Mouse (Mus musculus): Measurements from ENCODE around the gene Zfp775. TPM values are rescaled to one million over a fixed set of nuclear protein-coding genes. Genes with fewer than 3 reads are reported as not detected.

The Zfp775 gene
- polyA plus RNA-seq, 1 experiment from 2014 or later, result 1.3 TPM

GRCm38 (mm10) chr6:48573280-48573679, 28.6 kb upstream of the Zfp775 start:
- no peaks in the 10 kb centered on the region for H3K36me3 ChIP-seq (ENCODE audit: inconsistent target)
- H3K79me2 ChIP-seq (ENCODE audit: inconsistent target), result no peaks in the 10 kb centered on the region
- H3K4me3 ChIP-seq (ENCODE audit: inconsistent target), result no peak overlapping the region
- WGBS (ENCODE audit: missing documents), result 80% methylated on average over 9 of the region's 10 CpGs
- no peak overlapping the region for H3K27ac ChIP-seq

DNA sequence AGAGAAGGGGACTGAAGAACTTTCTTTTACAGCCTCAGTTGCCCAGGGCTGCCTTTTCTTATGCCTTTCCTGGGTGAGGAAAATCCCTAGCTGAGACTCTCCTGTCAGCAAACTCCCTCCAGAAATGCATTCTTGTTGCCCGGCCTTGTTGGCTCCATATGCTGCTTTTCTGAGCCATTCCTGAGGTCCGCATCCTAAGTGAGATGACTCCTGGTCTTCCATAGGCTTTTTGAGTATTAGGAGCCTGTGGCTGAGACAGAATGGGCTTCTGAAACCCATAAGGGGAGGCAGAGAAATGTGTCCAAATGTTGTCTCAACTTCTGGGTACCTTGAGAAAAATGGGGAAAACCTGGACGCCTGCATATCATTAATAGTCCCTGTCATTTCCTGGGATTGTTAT, 27.9 kb upstream of the Zfp775 start:
- H3K36me3 ChIP-seq (ENCODE audit: inconsistent target), result no peaks in the 10 kb centered on the region
- no peak overlapping the region for H3K4me3 ChIP-seq (ENCODE audit: inconsistent target)
- 92% methylated on average over 3 of the region's 3 CpGs for WGBS (ENCODE audit: missing documents)
- H3K27ac ChIP-seq, result no peak overlapping the region
- no peaks in the 10 kb centered on the region for H3K79me2 ChIP-seq (ENCODE audit: inconsistent target)

GRCm38 (mm10) chr6:48578736-48579135, 23.1 kb upstream of the Zfp775 start:
- Histone ChIP-seq H3K4me3 (ENCODE audit: inconsistent target) (no peak overlapping the region), H3K36me3 (ENCODE audit: inconsistent target) (no peaks in the 10 kb centered on the region), H3K79me2 (ENCODE audit: inconsistent target) (no peaks in the 10 kb centered on the region), H3K27ac (peak overlapping the region; percentile 31)
- WGBS (ENCODE audit: missing documents), result 53% methylated on average over 5 of the region's 5 CpGs

GRCm38 (mm10) chr6:48579215-48579648, 22.6 kb upstream of the Zfp775 start:
- Histone ChIP-seq H3K4me3 (ENCODE audit: inconsistent target) (peak overlapping the region; percentile 4; the same call in 1 of the 2 replicates), H3K27ac (peak overlapping the region; percentile 31), H3K36me3 (ENCODE audit: inconsistent target) (no peaks in the 10 kb centered on the region), H3K79me2 (ENCODE audit: inconsistent target) (no peaks in the 10 kb centered on the region)
- WGBS (ENCODE audit: missing documents), result 0% methylated on average over 5 of the region's 5 CpGs

GRCm38 (mm10) chr6:48581257-48581656, 20.6 kb upstream of the Zfp775 start:
- 82% methylated on average over 3 of the region's 3 CpGs for WGBS (ENCODE audit: missing documents)

DNA sequence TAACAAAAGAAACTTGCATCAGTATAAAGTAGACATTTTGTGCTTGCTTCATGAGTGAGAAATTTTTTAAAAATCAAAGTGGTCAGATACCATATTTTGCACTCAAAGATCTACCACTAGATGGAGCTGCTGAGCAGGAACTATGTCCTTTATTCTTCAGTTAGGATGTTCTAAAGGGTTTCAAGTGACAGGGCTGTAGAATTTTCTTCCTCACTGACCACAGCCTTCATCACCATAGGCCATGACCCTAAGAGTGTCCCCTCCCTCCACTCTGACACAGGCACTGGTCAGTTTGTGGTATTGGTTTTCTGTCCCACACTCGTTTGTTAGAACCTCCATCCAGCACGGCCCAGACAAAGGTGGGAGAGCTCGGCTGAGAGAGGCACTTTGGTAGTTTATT, 19.8 kb upstream of the Zfp775 start:
- WGBS (ENCODE audit: missing documents), result 82% methylated on average over 3 of the region's 3 CpGs
- no peak overlapping the region for H3K27ac ChIP-seq
- H3K79me2 ChIP-seq (ENCODE audit: inconsistent target), result no peaks in the 10 kb centered on the region
- no peaks in the 10 kb centered on the region for H3K36me3 ChIP-seq (ENCODE audit: inconsistent target)
- no peak overlapping the region for H3K4me3 ChIP-seq (ENCODE audit: inconsistent target)

More at GRCm38 (mm10) chr6:48581257-48581656, 20.6 kb upstream of the Zfp775 start:
- Histone ChIP-seq H3K36me3 (ENCODE audit: inconsistent target) (no peaks in the 10 kb centered on the region), H3K79me2 (ENCODE audit: inconsistent target) (no peaks in the 10 kb centered on the region), H3K4me3 (ENCODE audit: inconsistent target) (no peak overlapping the region), H3K27ac (no peak overlapping the region)

DNA sequence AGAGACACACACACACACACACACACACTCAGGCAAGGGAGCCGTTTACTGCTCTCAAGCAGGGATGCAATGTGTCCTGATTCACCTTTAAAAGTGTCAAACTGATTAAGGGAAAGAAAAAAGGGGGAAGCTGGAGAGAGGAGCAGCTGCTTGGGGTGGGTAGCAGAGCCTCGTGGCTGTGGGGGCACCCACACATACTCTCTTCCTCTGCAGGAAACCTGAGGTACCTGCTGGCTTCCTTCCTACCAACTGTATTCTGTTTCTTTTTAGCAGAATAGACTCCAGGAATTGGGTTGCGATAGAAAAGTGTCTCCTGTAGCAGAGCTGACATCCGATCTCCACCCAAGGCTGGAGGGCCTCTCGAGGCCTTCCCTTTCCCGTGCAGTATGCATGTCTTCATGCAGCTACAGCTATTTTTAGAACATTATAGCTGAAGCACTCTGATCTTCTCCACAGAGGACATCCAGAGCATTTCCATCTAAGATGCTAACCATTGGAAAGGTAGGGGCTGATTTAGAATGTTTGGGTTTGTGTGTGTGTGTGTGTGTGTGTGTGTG, 12.6 kb upstream of the Zfp775 start, which contains the start of gene Gm45021:
Gene Gm45021, plus strand, starts transcription at position 417 of the 557 bp plus-strand sequence.
- H3K4me3 ChIP-seq (ENCODE audit: inconsistent target), result no peak within 1 kb of the TSS
- 17% methylated on average over 6 of the region's 6 CpGs for WGBS (ENCODE audit: missing documents)
- H3K79me2 ChIP-seq (ENCODE audit: inconsistent target), result peaks cover 2% of the 10 kb centered on the region; the same call in 1 of the 2 replicates
- no peak within 1 kb of the TSS for H3K27ac ChIP-seq
- no peaks in the 10 kb centered on the region for H3K36me3 ChIP-seq (ENCODE audit: inconsistent target)

GRCm38 (mm10) chr6:48591221-48591845, 10.5 kb upstream of the Zfp775 start:
- WGBS (ENCODE audit: missing documents), result 74% methylated on average over 3 of the region's 3 CpGs
- Histone ChIP-seq H3K4me3 (ENCODE audit: inconsistent target) (no peak overlapping the region), H3K79me2 (ENCODE audit: inconsistent target) (peaks cover 16% of the 10 kb centered on the region; the same call in 1 of the 2 replicates), H3K36me3 (ENCODE audit: inconsistent target) (no peaks in the 10 kb centered on the region), H3K27ac (no peak overlapping the region)

DNA sequence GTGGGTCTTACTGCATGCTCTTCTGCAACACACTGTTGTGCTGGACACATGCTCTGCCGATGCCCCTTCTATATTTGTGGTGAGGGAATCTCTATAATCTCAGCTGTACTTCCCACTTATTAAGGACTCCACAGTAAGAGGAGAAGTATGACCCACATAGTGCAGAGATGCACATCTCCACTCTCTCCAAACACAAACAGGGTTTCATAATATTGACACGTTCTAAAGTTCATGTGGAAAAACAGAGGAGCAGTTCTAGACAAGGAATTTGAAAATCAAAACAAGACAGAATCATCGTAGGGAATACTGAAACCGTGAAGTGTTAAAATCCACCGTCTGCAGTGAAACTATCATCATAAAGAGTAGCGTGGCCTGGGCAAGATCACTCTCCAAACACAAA, 10.0 kb upstream of the Zfp775 start:
- WGBS (ENCODE audit: missing documents), result 69% methylated on average over 6 of the region's 6 CpGs
- H3K79me2 ChIP-seq (ENCODE audit: inconsistent target), result peaks cover 16% of the 10 kb centered on the region; the same call in 1 of the 2 replicates
- no peak overlapping the region for H3K4me3 ChIP-seq (ENCODE audit: inconsistent target)

GRCm38 (mm10) chr6:48593158-48594042, 8.5 kb upstream of the Zfp775 start, which contains the start of the genes Repin1 and Gm44965:
Repin1 (plus strand) TSS chr6:48593883.
Gm44965 (plus strand) TSS chr6:48593941.
- H3K36me3 ChIP-seq (ENCODE audit: inconsistent target), result peaks cover 9% of the 10 kb centered on the region; the same call in 1 of the 2 replicates
- peak within 1 kb of the TSS; percentile 43; the same call in 1 of the 2 replicates for H3K27ac ChIP-seq
- 7% methylated on average over 43 of the region's 45 CpGs for WGBS (ENCODE audit: missing documents)
- peak within 1 kb of the TSS; percentile 83 for H3K4me3 ChIP-seq (ENCODE audit: inconsistent target)
- H3K79me2 ChIP-seq (ENCODE audit: inconsistent target), result peaks cover 16% of the 10 kb centered on the region; the same call in 1 of the 2 replicates

More for the DNA sequence above, 10.0 kb upstream of the Zfp775 start:
- H3K27ac ChIP-seq, result no peak overlapping the region
- H3K36me3 ChIP-seq (ENCODE audit: inconsistent target), result no peaks in the 10 kb centered on the region

DNA sequence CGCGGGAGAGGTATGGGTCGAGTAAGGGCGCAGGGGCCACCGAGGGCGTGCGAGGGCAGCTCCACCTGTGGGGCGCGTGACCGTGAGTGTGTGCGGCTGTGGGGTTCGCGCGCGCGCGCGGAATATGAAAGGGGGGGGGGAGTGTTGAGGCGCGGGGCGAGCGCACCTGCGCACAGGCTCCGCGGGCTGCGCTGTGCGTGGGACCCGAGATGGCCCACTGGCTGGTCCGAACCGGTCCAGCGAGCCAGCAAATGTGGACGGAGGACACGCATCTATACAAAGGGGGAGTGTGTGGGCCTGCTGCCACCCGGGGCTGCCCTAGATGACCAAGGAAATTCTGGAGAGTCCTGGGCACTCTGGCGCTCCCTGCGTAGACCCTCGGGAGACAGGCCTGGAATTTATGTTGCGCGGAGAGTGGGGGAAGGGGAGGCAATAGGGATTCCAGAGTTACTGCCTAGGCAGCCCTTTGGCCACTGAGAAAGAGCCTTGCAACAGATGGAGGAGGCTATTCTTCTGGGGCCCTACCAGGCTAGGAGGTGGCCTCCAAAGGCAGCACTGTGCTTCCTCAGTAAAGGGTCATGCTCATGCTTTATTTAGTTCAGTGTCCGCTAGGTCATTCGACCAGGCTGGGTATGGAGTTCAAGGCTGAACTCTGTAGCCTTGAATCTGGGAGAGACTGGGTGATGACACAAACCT, 7.7 kb upstream of the Zfp775 start:
- 2% methylated on average over 34 of the region's 41 CpGs for WGBS (ENCODE audit: missing documents)
- Histone ChIP-seq H3K27ac (peak overlapping the region; percentile 43; the same call in 1 of the 2 replicates), H3K36me3 (ENCODE audit: inconsistent target) (peaks cover 13% of the 10 kb centered on the region; the same call in 1 of the 2 replicates), H3K79me2 (ENCODE audit: inconsistent target) (peaks cover 16% of the 10 kb centered on the region; the same call in 1 of the 2 replicates), H3K4me3 (ENCODE audit: inconsistent target) (peak overlapping the region; percentile 83)

DNA sequence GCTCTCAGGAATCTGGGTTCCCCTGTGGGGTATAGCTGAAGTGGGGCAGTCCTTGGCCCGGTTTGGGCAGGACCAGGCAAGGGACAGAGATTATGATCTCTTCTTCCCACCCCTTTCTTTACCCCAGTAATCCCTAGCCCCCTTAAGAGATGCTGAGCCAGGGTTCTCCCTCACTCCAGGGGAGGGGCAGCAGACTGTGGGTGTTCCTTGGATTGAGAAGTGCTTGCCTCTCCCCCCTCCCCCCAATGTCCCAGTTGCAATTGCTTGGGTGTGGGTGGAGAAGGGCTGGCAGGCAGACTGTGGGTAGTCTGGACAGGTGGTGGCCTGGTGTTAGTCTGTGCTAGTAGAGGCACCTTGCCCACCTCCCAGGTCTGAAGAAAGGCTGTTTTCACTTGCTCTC, 6.6 kb upstream of the Zfp775 start:
- H3K27ac ChIP-seq, result no peak overlapping the region
- 40% methylated on average over 1 of the region's 1 CpGs for WGBS (ENCODE audit: missing documents)
- H3K4me3 ChIP-seq (ENCODE audit: inconsistent target), result peak overlapping the region; percentile 83; the same call in 1 of the 2 replicates
- peaks cover 13% of the 10 kb centered on the region; the same call in 1 of the 2 replicates for H3K36me3 ChIP-seq (ENCODE audit: inconsistent target)
- peaks cover 16% of the 10 kb centered on the region; the same call in 1 of the 2 replicates for H3K79me2 ChIP-seq (ENCODE audit: inconsistent target)

DNA sequence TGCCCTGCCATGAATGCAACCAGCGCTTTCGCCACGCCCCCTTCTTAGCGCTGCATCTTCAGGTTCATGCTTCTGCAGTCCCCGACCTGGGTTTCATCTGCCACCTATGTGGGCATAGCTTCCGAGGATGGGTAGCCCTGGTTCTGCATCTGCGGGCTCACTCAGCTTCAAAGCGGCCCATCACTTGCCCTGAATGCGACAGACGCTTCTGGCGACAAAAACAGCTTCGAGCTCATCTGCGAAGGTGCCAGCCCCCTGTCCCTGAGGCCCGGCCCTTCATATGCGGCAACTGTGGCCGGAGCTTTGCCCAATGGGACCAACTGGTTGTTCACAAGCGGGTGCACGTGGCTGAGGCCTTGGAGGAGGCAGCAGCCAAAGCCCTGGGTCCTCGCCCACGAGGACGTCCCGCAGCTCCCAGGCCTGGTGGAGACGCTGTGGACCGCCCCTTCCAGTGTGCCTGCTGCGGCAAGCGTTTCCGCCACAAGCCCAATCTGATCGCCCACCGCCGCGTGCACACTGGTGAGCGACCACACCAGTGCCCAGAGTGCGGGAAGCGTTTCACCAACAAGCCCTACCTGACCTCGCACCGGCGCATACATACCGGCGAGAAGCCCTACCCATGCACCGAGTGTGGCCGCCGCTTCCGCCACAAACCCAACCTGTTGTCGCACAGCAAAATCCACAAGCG, 5.2 kb upstream of the Zfp775 start:
- no peak overlapping the region for H3K27ac ChIP-seq
- peaks cover 13% of the 10 kb centered on the region; the same call in 1 of the 2 replicates for H3K36me3 ChIP-seq (ENCODE audit: inconsistent target)
- H3K4me3 ChIP-seq (ENCODE audit: inconsistent target), result no peak overlapping the region
- H3K79me2 ChIP-seq (ENCODE audit: inconsistent target), result peaks cover 16% of the 10 kb centered on the region; the same call in 1 of the 2 replicates
- 95% methylated on average over 41 of the region's 45 CpGs for WGBS (ENCODE audit: missing documents)
